ENCODE assay signal across 1 mouse cellular context in genomic region chr2:145952726-145953125, GRCm38 (mm10).
TF ChIP-seq lines count a peak whose summit lies in the region.

No protein-coding gene starts in this region.

TF ChIP-seq in MEL, 35 proteins besides CTCF, POLR2A, EP300 and RAD21 (continued from another document):
- no peak for TF ChIP-seq TBP (IDR thresholded peaks at IDR 0.05; ENCODE audit: low read depth, low read length)
- no peak for TF ChIP-seq MAFK (IDR thresholded peaks at IDR 0.05; ENCODE audit: borderline replicate concordance, low read depth, low read length)
- TF ChIP-seq SIN3A (IDR thresholded peaks at IDR 0.05; ENCODE audit: low read length) = no peak
- no peak for TF ChIP-seq MYC (IDR thresholded peaks at IDR 0.05; ENCODE audit: low read depth, low read length)
- no peak for TF ChIP-seq NELFE (IDR thresholded peaks at IDR 0.05; ENCODE audit: low read depth, low read length)
- TF ChIP-seq SMC3 (IDR thresholded peaks at IDR 0.05; ENCODE audit: low read depth, low read length) = no peak
- TF ChIP-seq TCF12 (IDR thresholded peaks at IDR 0.05; ENCODE audit: low read depth, low read length) = no peak
- TF ChIP-seq ETS1 (IDR thresholded peaks at IDR 0.05; ENCODE audit: low read depth, low read length) = peak; percentile 50; the same call in 1 of the 2 replicates
- TF ChIP-seq USF1 (IDR thresholded peaks at IDR 0.05; ENCODE audit: low read depth, low read length) = peak; percentile 77
- TF ChIP-seq ZC3H11A (IDR thresholded peaks at IDR 0.05; ENCODE audit: low read depth, low read length) = no peak
- TF ChIP-seq ZMIZ1 (IDR thresholded peaks at IDR 0.05; ENCODE audit: low read depth, low read length) = no peak
- TF ChIP-seq CHD2 (IDR thresholded peaks at IDR 0.05; ENCODE audit: low read length) = no peak
- TF ChIP-seq ZNF384 (IDR thresholded peaks at IDR 0.05; ENCODE audit: low read depth, low read length) = peak; percentile 59
- TF ChIP-seq ELF1 (IDR thresholded peaks at IDR 0.05; ENCODE audit: low read depth, low read length) = no peak
- TF ChIP-seq RCOR1 (IDR thresholded peaks at IDR 0.05; ENCODE audit: low read depth, low read length) = no peak
- no peak for TF ChIP-seq GATA1 (IDR thresholded peaks at IDR 0.05; ENCODE audit: low read depth, low read length)
- TF ChIP-seq POLR2AphosphoS5 (IDR thresholded peaks at IDR 0.05; ENCODE audit: borderline replicate concordance, low read depth, low read length) = no peak
- TF ChIP-seq MYB (IDR thresholded peaks at IDR 0.05; ENCODE audit: low read depth, low read length) = no peak
- TF ChIP-seq KAT2A (conservative IDR thresholded peaks at IDR 0.05; ENCODE audit: low read depth, low read length) = no peak
- TF ChIP-seq HCFC1 (IDR thresholded peaks at IDR 0.05; ENCODE audit: low read depth, low read length) = no peak
- TF ChIP-seq MXI1 (IDR thresholded peaks at IDR 0.05; ENCODE audit: low read depth, low read length) = peak; percentile 41; the same call in 1 of the 2 replicates
- TF ChIP-seq USF2 (IDR thresholded peaks at IDR 0.05; ENCODE audit: borderline replicate concordance in 1 of 2, insufficient read depth in 1 of 2, low read depth in 1 of 2, low read length in 2 of 2) = no peak
- TF ChIP-seq NRF1 (IDR thresholded peaks at IDR 0.05; ENCODE audit: insufficient read depth, low read depth, low read length, poor library complexity, severe bottlenecking) = no peak
- no peak for TF ChIP-seq MAX (IDR thresholded peaks at IDR 0.05; ENCODE audit: low read length)
- no peak for TF ChIP-seq MAZ (IDR thresholded peaks at IDR 0.05; ENCODE audit: low read depth, low read length)
- TF ChIP-seq JUND (IDR thresholded peaks at IDR 0.05; ENCODE audit: low read depth, low read length) = no peak
- no peak for TF ChIP-seq ZKSCAN1 (IDR thresholded peaks at IDR 0.05; ENCODE audit: low read depth, low read length)
